Mouse (Mus musculus) NIH3T3 (cell line): ENCODE measurements at regions not wholly inside any gene's neighbourhood (a gene's known extent, or its start where the extent isn't known, plus 50 kb on each side); places are given as distances from the start of the nearest gene placed in this dataset.
"Not testable (repeated sequence)": the region's sequence is repeated elsewhere in the genome, so short reads cannot be mapped to it uniquely, and the experiment has no call there.

Experiments used
- DNase-seq: peaks from one replicate; pipeline ENCODE4 v3.0.0-alpha.2; 2012; ENCODE audit warnings: low read depth

GRCm38 (mm10) chr1:150160314-150160713 lies 60.5 kb downstream of the Ptgs2 start:
- DNase-seq = no peak

- peak; percentile 92 for DNase-seq
Observed at GRCm38 (mm10) chr1:150164890-150165596, 65.2 kb downstream of the Ptgs2 start.

GRCm38 (mm10) chr1:150165597-150165973 lies 65.8 kb downstream of the Ptgs2 start:
- no peak for DNase-seq

DNA sequence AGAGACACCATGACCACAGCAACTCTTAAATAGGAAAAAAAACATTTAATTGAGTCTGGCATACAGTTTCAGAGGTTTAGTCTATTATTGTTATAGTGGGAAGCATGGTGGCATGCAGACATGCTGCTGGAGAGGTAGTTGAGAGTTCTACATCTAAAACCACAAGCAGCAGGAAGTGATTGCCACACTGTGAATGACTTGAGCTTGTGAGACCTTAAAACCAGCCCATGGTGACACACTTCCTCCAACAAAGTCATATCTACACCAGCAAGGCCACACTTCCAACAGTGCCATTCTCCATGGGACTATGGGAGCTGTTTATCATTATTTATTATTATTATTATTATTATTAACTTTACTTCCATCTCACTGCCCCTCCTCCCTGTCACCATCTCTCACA lies 67.3 kb downstream of the Ptgs2 start:
- no peak for DNase-seq

GRCm38 (mm10) chr1:150174204-150174603 lies 74.4 kb downstream of the Ptgs2 start:
- no peak for DNase-seq

DNA sequence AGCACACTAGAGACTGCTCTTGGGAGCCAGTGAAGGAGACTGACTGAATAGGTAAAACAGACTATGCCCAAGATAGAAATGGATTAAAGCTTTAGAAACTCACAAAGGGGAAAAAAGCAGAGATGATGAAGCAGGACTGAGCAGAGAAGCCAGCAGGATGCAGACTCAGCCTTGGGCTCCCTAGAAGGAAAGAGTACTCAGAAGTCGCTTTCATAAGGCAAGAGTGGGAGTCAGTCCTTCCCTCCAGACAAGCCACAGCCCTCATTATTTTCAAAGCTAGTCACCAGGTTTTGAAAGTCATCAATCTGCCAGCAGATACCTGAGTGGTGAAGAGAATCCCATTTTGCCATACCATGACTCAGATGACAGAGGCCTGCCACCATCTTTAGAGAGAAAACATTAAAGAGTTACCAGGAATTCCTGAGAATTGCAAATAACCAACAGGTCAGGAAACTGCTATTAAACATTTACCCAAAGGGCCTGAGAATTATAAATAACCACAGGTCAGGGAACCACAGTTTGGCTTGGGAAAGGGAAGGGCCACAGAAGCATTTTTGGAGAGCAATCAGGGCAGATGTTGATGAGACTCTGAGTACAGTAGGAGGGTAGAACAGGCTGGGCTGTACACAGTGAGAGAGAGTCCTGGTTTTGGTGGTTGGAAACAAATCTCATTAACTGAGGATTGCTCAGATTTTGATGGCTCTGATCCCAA lies 77.4 kb downstream of the Ptgs2 start:
- DNase-seq = no peak

DNA sequence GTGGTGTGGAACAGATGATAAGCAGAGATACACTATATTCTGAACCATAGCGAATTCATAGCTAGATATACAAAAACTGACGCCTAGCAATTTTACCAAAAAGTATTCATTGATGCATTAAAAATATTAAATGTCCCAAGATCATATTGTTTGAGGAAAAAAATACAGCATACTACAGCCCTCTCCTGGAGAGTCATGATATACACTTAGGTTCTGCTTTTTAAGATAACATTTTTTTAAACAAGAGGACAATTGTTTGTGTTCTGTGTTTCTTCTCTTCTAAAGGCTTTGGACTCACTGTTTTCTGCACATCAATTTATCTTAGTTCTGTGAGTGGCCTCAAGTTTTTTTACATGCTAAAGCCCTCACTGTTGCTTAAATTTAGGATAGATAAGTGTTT lies 102.2 kb downstream of the Ptgs2 start:
- DNase-seq = peak; percentile 78

DNA sequence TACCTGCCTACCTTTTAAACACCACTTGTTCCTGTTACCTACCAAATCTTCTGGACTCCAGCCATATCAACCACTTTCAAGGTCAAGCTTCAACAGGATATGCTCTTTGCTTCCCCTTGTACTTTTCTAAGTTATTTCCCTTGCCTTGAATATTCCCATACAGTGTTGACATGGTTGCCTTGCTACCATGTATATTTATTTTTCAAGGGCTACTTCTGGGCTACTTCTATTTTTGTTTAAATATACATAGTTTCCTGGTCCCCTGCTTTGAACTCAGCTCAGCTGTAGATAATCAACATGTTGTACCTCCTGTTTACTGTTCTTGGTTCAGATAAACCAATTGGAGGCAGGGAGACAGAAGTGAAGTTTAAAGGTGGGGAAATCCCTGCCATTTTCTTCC lies 106.8 kb upstream of the Pdc start:
- DNase-seq = no peak

- DNase-seq = no peak
Observed at GRCm38 (mm10) chr1:150216672-150217071, 102.5 kb upstream of the Pdc start.

- DNase-seq = no peak
Observed at GRCm38 (mm10) chr1:150218802-150219201, 100.4 kb upstream of the Pdc start.

GRCm38 (mm10) chr1:150225529-150225928 lies 93.7 kb upstream of the Pdc start:
- DNase-seq = no peak

- DNase-seq = not testable (repeated sequence)
Observed at GRCm38 (mm10) chr1:150239504-150239903, 79.7 kb upstream of the Pdc start.

DNA sequence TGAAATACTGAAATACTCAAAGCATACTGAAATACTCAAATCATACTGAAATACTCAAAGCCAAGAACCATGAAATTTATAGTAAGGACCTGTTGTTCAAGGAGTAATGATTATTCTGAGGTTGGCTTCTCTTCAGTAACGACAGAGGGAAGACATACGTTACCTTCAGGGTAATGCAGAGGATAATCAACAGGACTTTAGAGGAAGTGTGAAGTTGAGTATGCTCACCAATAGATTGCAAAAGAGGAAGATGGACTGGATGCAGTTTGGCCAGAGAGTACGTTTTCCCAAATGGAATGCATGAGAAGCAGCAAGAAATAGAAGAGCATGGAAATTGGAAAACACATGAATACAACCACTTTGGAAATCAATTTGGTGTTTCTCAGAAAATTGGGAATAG lies 79.1 kb upstream of the Pdc start:
- no peak for DNase-seq

DNA sequence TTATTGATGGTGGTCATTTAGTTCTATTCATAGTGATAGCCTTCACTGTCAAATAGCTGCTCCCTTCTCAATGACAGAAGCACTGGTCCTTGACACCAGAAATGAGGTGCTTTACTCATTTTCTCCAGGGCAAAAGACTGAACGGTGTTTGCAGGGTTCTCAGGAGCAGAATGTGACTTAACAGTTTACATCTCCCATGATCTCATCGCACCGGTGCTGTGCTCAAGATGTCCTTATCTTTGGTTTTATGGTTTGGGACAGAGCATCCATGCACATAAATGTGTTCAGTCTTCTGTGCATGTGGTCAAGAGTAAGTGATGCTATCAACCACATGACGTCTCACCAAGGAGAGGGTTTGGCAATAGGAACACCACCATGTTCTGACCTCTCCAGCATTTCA lies 78.1 kb upstream of the Pdc start:
- DNase-seq = no peak

DNA sequence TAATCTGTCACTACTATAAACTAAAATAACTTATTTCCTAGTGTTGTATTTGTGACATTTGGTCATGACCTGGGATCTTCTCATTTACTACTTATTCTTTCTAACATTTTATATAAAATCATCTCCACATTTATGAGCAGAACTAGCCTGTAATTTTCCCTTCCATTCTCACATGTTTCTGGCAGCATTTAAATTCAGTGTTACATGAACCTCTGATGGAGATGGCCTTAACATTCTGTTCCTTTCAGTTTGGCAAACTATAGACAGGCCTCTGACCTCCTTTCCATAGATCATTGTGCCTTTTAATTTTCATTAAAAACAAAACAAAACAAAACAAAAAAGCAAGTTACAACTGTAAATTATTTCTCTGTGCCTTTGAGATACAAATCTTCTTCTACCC lies 77.1 kb upstream of the Pdc start:
- DNase-seq = no peak

DNA sequence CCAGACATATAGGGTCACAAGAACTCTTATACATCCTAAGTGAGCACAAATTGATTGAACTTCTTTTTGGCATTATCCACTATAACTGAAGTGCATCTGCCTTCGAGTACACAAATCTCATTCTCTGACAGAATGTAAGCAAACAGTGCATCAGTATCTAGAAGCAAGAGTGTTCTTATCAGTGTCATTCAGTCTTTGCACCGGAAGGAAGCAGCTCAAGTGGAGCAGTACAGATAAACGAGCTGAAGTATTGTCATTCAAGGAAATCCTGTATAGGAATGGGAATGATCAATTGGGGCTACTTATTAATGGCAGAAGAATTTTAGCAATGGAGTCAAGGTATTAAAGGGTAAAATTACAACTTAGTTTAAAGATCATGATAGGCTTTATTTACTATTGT lies 74.3 kb upstream of the Pdc start:
- no peak for DNase-seq

DNA sequence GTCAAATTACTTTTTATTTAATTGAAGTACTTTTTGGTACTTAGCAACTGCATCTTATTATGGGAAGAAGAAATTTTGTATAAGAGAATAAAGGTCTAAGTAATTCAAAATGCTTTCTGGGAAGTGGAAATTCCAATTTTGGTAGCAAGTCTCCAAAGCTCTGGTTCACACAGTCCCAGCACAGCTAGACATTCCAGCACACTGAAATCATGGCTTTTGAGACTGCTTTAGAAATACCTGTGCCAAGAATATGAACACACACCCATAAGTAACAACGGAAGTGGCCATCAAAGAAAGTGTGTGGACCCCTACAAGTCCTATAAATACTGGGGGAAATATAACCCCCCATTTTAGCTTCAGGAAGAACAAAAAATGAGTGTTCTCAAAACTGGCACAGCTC lies 67.8 kb upstream of the Pdc start:
- peak; percentile 41 for DNase-seq

- peak; percentile 18 for DNase-seq
Observed at GRCm38 (mm10) chr1:150251876-150252275, 67.3 kb upstream of the Pdc start.

GRCm38 (mm10) chr1:150257596-150257995 lies 61.6 kb upstream of the Pdc start:
- DNase-seq = peak; percentile 29

DNA sequence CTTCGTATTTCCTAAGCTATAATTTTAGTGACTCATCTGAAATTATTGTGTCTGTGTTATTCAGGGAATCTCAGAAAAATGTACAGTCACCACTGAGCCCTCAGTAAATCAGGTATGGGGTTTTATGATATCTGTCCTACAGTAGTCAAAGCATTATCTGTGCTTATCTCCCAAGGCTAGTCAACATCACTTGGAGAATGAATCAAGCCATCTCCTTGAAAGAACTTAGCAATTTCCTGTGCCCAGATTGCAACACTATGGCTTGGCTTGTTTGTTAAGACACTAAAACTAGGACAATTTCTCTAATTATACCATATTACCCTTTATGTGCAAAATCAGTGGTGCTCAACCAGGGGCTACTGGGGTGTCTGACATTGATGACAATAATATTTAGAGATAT lies 58.9 kb upstream of the Pdc start:
- no peak for DNase-seq

- peak; percentile 79 for DNase-seq
Observed at GRCm38 (mm10) chr1:150266502-150266901, 52.7 kb upstream of the Pdc start.

- DNase-seq = peak; percentile 17
Observed at GRCm38 (mm10) chr1:150267003-150267402, 52.2 kb upstream of the Pdc start.
